Mouse (Mus musculus) megakaryocyte, embryonic 14.5 days (primary cell): Measurements from ENCODE around the gene Phf13.

Source experiments
- FLI1 ChIP-seq: IDR thresholded peaks from 2 replicates; pipeline ENCODE4 v1.6.1; 2012; ENCODE audit warnings: low read length, inconsistent platforms, mixed read lengths
- GATA1 ChIP-seq: IDR thresholded peaks from 3 replicates; pipeline ENCODE4 v1.6.1; 2012; ENCODE audit warnings: mixed read lengths, low read length, inconsistent platforms, borderline replicate concordance

DNA sequence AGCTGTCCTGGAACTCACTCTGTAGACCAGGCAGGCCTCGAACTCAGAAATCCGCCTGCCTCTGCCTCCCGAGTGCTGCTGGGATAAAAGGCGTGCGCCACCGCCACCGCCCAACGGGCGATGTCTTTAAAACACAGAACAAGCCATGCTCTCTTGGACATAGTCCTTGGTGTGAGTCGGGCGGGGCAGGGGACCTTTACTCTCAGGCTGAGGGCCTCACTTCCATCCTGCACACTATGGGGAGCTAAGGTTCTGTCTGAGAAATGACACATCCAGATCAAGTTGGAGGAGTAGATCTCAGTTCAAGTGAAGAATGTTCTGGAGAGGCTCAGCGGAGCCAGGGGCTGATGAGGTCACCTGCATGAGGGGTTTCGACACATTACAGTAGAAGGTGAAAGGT is 36.9 kb upstream of the Phf13 start:
- TF ChIP-seq GATA1 (no peak), FLI1 (no peak)
